Mouse (Mus musculus): ENCODE measurements at regions not wholly inside any gene's neighbourhood (a gene's known extent, or its start where the extent isn't known, plus 50 kb on each side); places are given as distances from the start of the nearest gene placed in this dataset.

- TF ChIP-seq ZC3H11A (IDR thresholded peaks at IDR 0.05; ENCODE audit: borderline replicate concordance, low read depth, low read length) (no peak), HCFC1 (IDR thresholded peaks at IDR 0.05; ENCODE audit: borderline replicate concordance, insufficient read depth, low read length) (no peak), MAFK (IDR thresholded peaks at IDR 0.05; ENCODE audit: insufficient read depth, low read depth, low read length) (no peak), CHD2 (IDR thresholded peaks at IDR 0.05; ENCODE audit: low read depth, low read length) (no peak), ZNF384 (IDR thresholded peaks at IDR 0.05; ENCODE audit: low read depth, low read length) (no peak)
Measured at GRCm38 (mm10) chr9:61205049-61205448, 167.1 kb upstream of the Tle3 start.

Measured in ES-E14 (cell line).